Mouse (Mus musculus): ENCODE measurements around the gene Serpinf2. TPM values are rescaled to one million over a fixed set of nuclear protein-coding genes. Genes with fewer than 3 reads are reported as not detected.

The Serpinf2 gene
- polyA plus RNA-seq, 1 experiment from 2014 or later: 5.4 TPM

MicroRNA genes within 50 kb of the gene (microRNA counts, 519-probe panel; counts per million panel counts)
- microRNA mmu-miR-22: 6,744 counts per million, percentile 88 among the panel's probes with 10 or more counts

Small RNA genes lying within 50 kb of the gene (microRNA-seq; reads per million reads assigned to microRNA genes)
- gene Mir22 (ENCODE audit: borderline number of aligned reads): 16,349 reads per million, percentile 97 among the genes with 10 or more reads in this experiment

Other genes starting within 250 kb of the Serpinf2 start
- gene Dph1, start 248.3 kb downstream of the Serpinf2 start, polyA plus RNA-seq (2014; fragmentation: Nextera tagmentation; extraction: Ambion mirVana): 16.5 and 21.0 TPM in 2 replicates
- 12.7 and 16.8 TPM in 2 replicates for gene Rtn4rl1, start 245.8 kb downstream of the Serpinf2 start, polyA plus RNA-seq (2014; fragmentation: Nextera tagmentation; extraction: Ambion mirVana)
- 96.3 and 103 TPM in 2 replicates for gene Rpa1, start 91.3 kb downstream of the Serpinf2 start, polyA plus RNA-seq (2014; fragmentation: Nextera tagmentation; extraction: Ambion mirVana)
- gene Smyd4, start 91.2 kb downstream of the Serpinf2 start, polyA plus RNA-seq (2014; fragmentation: Nextera tagmentation; extraction: Ambion mirVana): 12.3 and 14.7 TPM in 2 replicates
- gene Serpinf1, start 16.9 kb downstream of the Serpinf2 start, polyA plus RNA-seq (2014; fragmentation: Nextera tagmentation; extraction: Ambion mirVana): 50.9 and 55.1 TPM in 2 replicates
- 3.6 and 4.0 TPM in 2 replicates for gene Wdr81, start 15.1 kb upstream of the Serpinf2 start, polyA plus RNA-seq (2014; fragmentation: Nextera tagmentation; extraction: Ambion mirVana)
- gene Tlcd2, start 22.1 kb upstream of the Serpinf2 start, polyA plus RNA-seq (2014; fragmentation: Nextera tagmentation; extraction: Ambion mirVana): 14.4 and 16.1 TPM in 2 replicates
- gene Prpf8, start 47.2 kb upstream of the Serpinf2 start, polyA plus RNA-seq (2014; fragmentation: Nextera tagmentation; extraction: Ambion mirVana): 56.1 and 62.1 TPM in 2 replicates
- 0.94 and 2.0 TPM in 2 replicates for gene Rilp, start 70.5 kb upstream of the Serpinf2 start, polyA plus RNA-seq (2014; fragmentation: Nextera tagmentation; extraction: Ambion mirVana)
- gene Scarf1, start 73.9 kb upstream of the Serpinf2 start, polyA plus RNA-seq (2014; fragmentation: Nextera tagmentation; extraction: Ambion mirVana): 7.6 and 8.7 TPM in 2 replicates
- 2.7 and 4.2 TPM in 2 replicates for gene Slc43a2, start 92.1 kb upstream of the Serpinf2 start, polyA plus RNA-seq (2014; fragmentation: Nextera tagmentation; extraction: Ambion mirVana)
- 57.1 and 59.7 TPM in 2 replicates for gene Pitpna, start 148.5 kb upstream of the Serpinf2 start, polyA plus RNA-seq (2014; fragmentation: Nextera tagmentation; extraction: Ambion mirVana)
- 19.7 and 21.0 TPM in 2 replicates for gene Inpp5k, start 191.4 kb upstream of the Serpinf2 start, polyA plus RNA-seq (2014; fragmentation: Nextera tagmentation; extraction: Ambion mirVana)
- gene Myo1c, start 210.9 kb upstream of the Serpinf2 start, polyA plus RNA-seq (2014; fragmentation: Nextera tagmentation; extraction: Ambion mirVana): 33.0 and 54.5 TPM in 2 replicates
- 90.3 and 97.4 TPM in 2 replicates for gene Crk, start 239.7 kb upstream of the Serpinf2 start, polyA plus RNA-seq (2014; fragmentation: Nextera tagmentation; extraction: Ambion mirVana)